Mouse (Mus musculus) olfactory bulb, adult 2 months (tissue): ENCODE data around the gene Lamb2.

Experiments
- CTCF ChIP-seq: fragments of 200-500 bp; IDR thresholded peaks from 2 replicates; pipeline ENCODE4 v1.5.1; 2012; ENCODE audit warnings: low read depth, mild to moderate bottlenecking, low read length, moderate library complexity; ENCODE audit not compliant: insufficient read depth
- POLR2A ChIP-seq: fragments of 200-500 bp; IDR thresholded peaks from 2 replicates; pipeline ENCODE4 v1.6.1; 2012; ENCODE audit warnings: mild to moderate bottlenecking, low read depth, low read length, moderate library complexity; ENCODE audit not compliant: insufficient read depth

DNA sequence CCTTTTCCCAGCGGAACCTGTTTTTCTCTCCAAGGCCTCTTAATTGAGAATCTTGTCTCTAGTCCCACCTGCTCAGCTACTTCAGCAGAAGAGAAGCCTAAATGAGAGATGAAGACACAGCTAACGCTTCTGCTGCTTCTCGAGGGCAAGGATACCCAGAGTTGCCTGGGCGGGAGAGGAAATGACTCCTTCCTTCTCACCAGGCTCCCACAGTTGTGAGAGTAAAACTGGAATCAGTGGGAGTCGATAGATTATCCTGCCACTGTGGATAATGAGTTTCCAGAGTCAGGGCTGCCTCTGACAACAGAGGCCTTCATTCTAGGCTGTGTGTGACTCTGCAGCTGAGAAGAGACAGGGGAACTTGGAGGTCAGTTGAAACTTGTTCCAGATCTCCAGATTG lies 39.1 kb upstream of the Lamb2 start:
- TF ChIP-seq CTCF (no peak), POLR2A (no peak)
